ENCODE assay signal across 19 mouse cellular contexts in genomic region chr2:156887017-156887416, GRCm38 (mm10). TPM values are rescaled to one million over a fixed set of nuclear protein-coding genes. Genes with fewer than 3 reads are reported as not detected.
A peak's percentile ranks its signal among the peaks of the same experiment; 100 is the strongest.
DNase-seq lines count a peak whose midpoint lies in the region; ATAC-seq and TF ChIP-seq lines count a peak whose summit lies in the region.
"Had no signal": no experiment of that assay in that cellular context is flagged by ENCODE, and none has a peak within 500 bp of the region (broad histone marks: within the 10 kb centered on the region; RNA-seq: fewer than 3 reads in every experiment).

Sla2 (minus strand) TSS chr2:156887192.

- peak within 1 kb of the TSS; percentile 36 for H3K4me3 ChIP-seq in heart, embryonic 16.5 days (ENCODE audit: low read length)
- no peak within 1 kb of the TSS for H3K4me3 ChIP-seq in heart, embryonic 11.5 days (ENCODE audit: low read depth, low read length)
- peak within 1 kb of the TSS in 2 of 3 experiments; percentile 34 to 36 for H3K4me3 ChIP-seq in CH12.LX (replicated peaks in 1 of 3; ENCODE audit: low read depth in 2 of 3, low read length in 2 of 3, poor library complexity in 1 of 3)
- 0 out of 2 replicates have a peak within 1 kb of the TSS, but pooled peaks have one; percentile 5 for H3K4me3 ChIP-seq in liver, embryonic 13.5 days (replicated peaks)
- H3K4me3 ChIP-seq: embryonic facial prominence, embryonic 13.5 days; midbrain, embryonic 13.5 days; neural tube, embryonic 15.5 days had no signal

- peak within 1 kb of the TSS; percentile 17; the same call in 1 of the 2 replicates for H3K9ac ChIP-seq in heart, embryonic 16.5 days (ENCODE audit: low read length)
- no peak within 1 kb of the TSS for H3K9ac ChIP-seq in heart, embryonic 11.5 days (ENCODE audit: low read depth, low read length)
- no peak within 1 kb of the TSS for H3K9ac ChIP-seq in CH12.LX (ENCODE audit: insufficient read depth, low read depth)
- H3K9ac ChIP-seq in liver, embryonic 13.5 days: peak within 1 kb of the TSS; percentile 26; the same call in 1 of the 2 replicates
- H3K9ac ChIP-seq: forebrain, postnatal 0 days; hindbrain, embryonic 14.5 days; midbrain, embryonic 13.5 days; neural tube, embryonic 15.5 days had no signal

- in situ Hi-C loops in CH12.LX (cut with MboI; ENCODE audit: low pct_ligation_motif_present, low pct_unique_long_range_greater_than_20kb, low sequenced_read_pairs): loop anchor here (5.0 to 25.0 kb wide), 2 partner anchors 35 to 200 kb away; partner anchors contain the start of genes Soga1 and Tldc2

- peak within 1 kb of the TSS; percentile 29; the same call in 1 of the 2 replicates for H3K27ac ChIP-seq in heart, embryonic 16.5 days (ENCODE audit: low read length)
- no peak within 1 kb of the TSS for H3K27ac ChIP-seq in heart, embryonic 11.5 days (ENCODE audit: low read depth, low read length)
- no peak within 1 kb of the TSS for H3K27ac ChIP-seq in CH12.LX (ENCODE audit: insufficient read depth, low read depth)
- H3K27ac ChIP-seq in liver, embryonic 13.5 days: peak within 1 kb of the TSS; percentile 92; the same call in 1 of the 2 replicates
- H3K27ac ChIP-seq: embryonic facial prominence, embryonic 13.5 days; hindbrain, embryonic 14.5 days; midbrain, embryonic 13.5 days; neural tube, embryonic 15.5 days had no signal

- dilution Hi-C loops in CH12.LX (cut with MboI; ENCODE audit: extremely low pct_ligation_motif_present, extremely low pct_unique_long_range_greater_than_20kb, low sequenced_read_pairs): no loop called here

- TF ChIP-seq RAD21 in CH12.LX (IDR thresholded peaks at IDR 0.05; ENCODE audit: low read depth, low read length): no peak

- ATAC-seq in heart, embryonic 16.5 days (replicated peaks; ENCODE audit: extremely low read depth, insufficient read depth, low FRiP score): peak; percentile 62; the same call in 1 of the 2 replicates
- no peak for ATAC-seq in heart, embryonic 11.5 days (replicated peaks; ENCODE audit: insufficient number of reproducible peaks, low FRiP score, low TSS enrichment)
- no peak for ATAC-seq in liver, embryonic 13.5 days (ENCODE audit: low read depth)
- ATAC-seq: forebrain, postnatal 0 days; midbrain, embryonic 13.5 days; Patski had no signal

- TF ChIP-seq EP300 in CH12.LX (IDR thresholded peaks at IDR 0.05; ENCODE audit: low read length): no peak

- TF ChIP-seq POLR2A in CH12.LX (IDR thresholded peaks at IDR 0.05; ENCODE audit: low read depth, low read length): no peak

- no peak for TF ChIP-seq CTCF in CH12.LX (conservative IDR thresholded peaks at IDR 0.05 in 1 of 2, IDR thresholded peaks at IDR 0.05 in 1 of 2; ENCODE audit: low read depth in 2 of 2, low read length in 2 of 2)

- peak; percentile 69 for DNase-seq in CH12.LX (ENCODE audit: extremely low read depth)
- no peak for DNase-seq in liver, embryonic 13.5 days
- peak; percentile 96 for DNase-seq in thymus, postnatal 0 days (ENCODE audit: low spot score)
- DNase-seq in cerebellum, postnatal 10 days: no peak
- DNase-seq in urinary bladder, adult 2 months (ENCODE audit: low spot score): no peak
- DNase-seq in testis, postnatal 10 days (ENCODE audit: low spot score): no peak
- DNase-seq: adrenal gland, postnatal 10 days; cerebellum, adult 11-12 months; forebrain, postnatal 0 days; gastrocnemius, postnatal 36 days; kidney, postnatal 10 days; right cerebral cortex, postnatal 14 days had no signal

- H3K79me2 ChIP-seq in CH12.LX (replicated peaks; ENCODE audit: control insufficient read depth, extremely low read depth, insufficient read depth, poor library complexity, severe bottlenecking): no peaks in the 10 kb centered on the region

- 0 out of 2 replicates have a peak, but pooled peaks cover 2% of the 10 kb centered on the region for H3K4me1 ChIP-seq in heart, embryonic 16.5 days (ENCODE audit: control insufficient read depth, insufficient read depth, low read length)
- peaks cover 5% of the 10 kb centered on the region; the same call in 1 of the 2 replicates for H3K4me1 ChIP-seq in heart, embryonic 11.5 days (ENCODE audit: control insufficient read depth, insufficient read depth, low read length)
- H3K4me1 ChIP-seq in CH12.LX (ENCODE audit: control insufficient read depth in 1 of 2, insufficient read depth in 2 of 2): peaks cover 6 to 45% of the 10 kb centered on the region in 2 experiments
- peaks cover 54% of the 10 kb centered on the region for H3K4me1 ChIP-seq in liver, embryonic 13.5 days (replicated peaks)
- H3K4me1 ChIP-seq: embryonic facial prominence, embryonic 13.5 days had no signal

- H3K4me2 ChIP-seq in heart, embryonic 16.5 days (ENCODE audit: low read depth, low read length): no peak within 1 kb of the TSS
- no peak within 1 kb of the TSS for H3K4me2 ChIP-seq in heart, embryonic 11.5 days
- 0 out of 2 replicates have a peak within 1 kb of the TSS, but pooled peaks have one; percentile 11 for H3K4me2 ChIP-seq in CH12.LX (ENCODE audit: insufficient read depth, low read depth, poor library complexity, severe bottlenecking)
- H3K4me2 ChIP-seq in liver, embryonic 13.5 days: peak within 1 kb of the TSS; percentile 3; the same call in 1 of the 2 replicates
- H3K4me2 ChIP-seq: embryonic facial prominence, embryonic 13.5 days; hindbrain, embryonic 14.5 days; midbrain, embryonic 13.5 days; neural tube, embryonic 15.5 days had no signal

- no peaks in the 10 kb centered on the region for H3K36me3 ChIP-seq in heart, embryonic 16.5 days (ENCODE audit: control insufficient read depth, insufficient read depth)
- H3K36me3 ChIP-seq in heart, embryonic 11.5 days (ENCODE audit: control insufficient read depth, insufficient read depth, low read length): no peaks in the 10 kb centered on the region
- no peaks in the 10 kb centered on the region for H3K36me3 ChIP-seq in CH12.LX (replicated peaks in 1 of 2; ENCODE audit: control insufficient read depth in 1 of 2, insufficient read depth in 1 of 2, low read length in 1 of 2)
- H3K36me3 ChIP-seq in liver, embryonic 13.5 days: no peaks in the 10 kb centered on the region
- H3K36me3 ChIP-seq: embryonic facial prominence, embryonic 13.5 days; midbrain, embryonic 13.5 days; neural tube, embryonic 15.5 days had no signal

- no peaks in the 10 kb centered on the region for H3K9me3 ChIP-seq in heart, embryonic 16.5 days (replicated peaks; ENCODE audit: control insufficient read depth, low read length)
- no peaks in the 10 kb centered on the region for H3K9me3 ChIP-seq in heart, embryonic 11.5 days (replicated peaks; ENCODE audit: control insufficient read depth, low read length)
- no peaks in the 10 kb centered on the region for H3K9me3 ChIP-seq in CH12.LX (replicated peaks; ENCODE audit: low read length)
- H3K9me3 ChIP-seq in liver, embryonic 13.5 days (replicated peaks): no peaks in the 10 kb centered on the region
- H3K9me3 ChIP-seq: embryonic facial prominence, embryonic 13.5 days; midbrain, embryonic 13.5 days; neural tube, embryonic 15.5 days had no signal

- WGBS in heart, embryonic 16.5 days: 59% methylated on average over 6 of the region's 6 CpGs
- WGBS in heart, embryonic 11.5 days (ENCODE audit: insufficient replicate concordance): 55% methylated on average over 6 of the region's 6 CpGs
- WGBS in liver, embryonic 13.5 days (ENCODE audit: insufficient replicate concordance): 25% methylated on average over 6 of the region's 6 CpGs

- no peaks in the 10 kb centered on the region for H3K27me3 ChIP-seq in heart, embryonic 16.5 days (ENCODE audit: control insufficient read depth, insufficient read depth, low read length)
- H3K27me3 ChIP-seq in heart, embryonic 11.5 days (ENCODE audit: control insufficient read depth, insufficient read depth, low read length): peaks cover 1% of the 10 kb centered on the region; the same call in 1 of the 2 replicates
- no peaks in the 10 kb centered on the region for H3K27me3 ChIP-seq in CH12.LX (replicated peaks)
- H3K27me3 ChIP-seq in liver, embryonic 13.5 days: no peaks in the 10 kb centered on the region
- H3K27me3 ChIP-seq: embryonic facial prominence, embryonic 13.5 days; midbrain, embryonic 13.5 days; neural tube, embryonic 15.5 days; Patski had no signal

TF ChIP-seq in CH12.LX, 34 proteins besides CTCF, POLR2A, EP300 and RAD21:
- TF ChIP-seq RCOR1 (conservative IDR thresholded peaks at IDR 0.05; ENCODE audit: low read depth, low read length): no peak
- TF ChIP-seq ZMIZ1 (IDR thresholded peaks at IDR 0.05; ENCODE audit: low read depth, low read length): no peak
- TF ChIP-seq TBP (conservative IDR thresholded peaks at IDR 0.05; ENCODE audit: low read depth, low read length): 0 out of 2 replicates have a peak, but pooled peaks have one; percentile 32
- peak; percentile 46; the same call in 1 of the 2 replicates for TF ChIP-seq TCF12 (IDR thresholded peaks at IDR 0.05; ENCODE audit: low read depth, low read length)
- no peak for TF ChIP-seq CHD1 (IDR thresholded peaks at IDR 0.05; ENCODE audit: low read depth, low read length)

RNA-seq across cellular contexts. Expression of gene Sla2, which starts in this region (rescaled TPM):
- 3.4 and 8.4 TPM in 2 replicates for polyA plus RNA-seq in heart, embryonic 16.5 days (2015; fragmentation: Nextera tagmentation; extraction: Ambion mirVana)
- 1.0 and 1.1 TPM in 2 replicates for polyA plus RNA-seq in heart, embryonic 11.5 days (2014; fragmentation: Nextera tagmentation; extraction: Ambion mirVana)
- 3.2 and 3.8 TPM in 2 replicates for total RNA-seq in CH12.LX (2012; rRNA removed)
- total RNA-seq in CH12.LX (2014; rRNA removed): 0.49 and 1.1 TPM in 2 replicates
- 1.4 and 1.9 TPM in 2 replicates for polyA plus RNA-seq in CH12.LX (2012; ENCODE audit: insufficient read length, low read depth)
- polyA plus RNA-seq in liver, embryonic 13.5 days (2015; fragmentation: Nextera tagmentation; extraction: Ambion mirVana): 3.1 and 3.3 TPM in 2 replicates
- 104 and 115 TPM in 2 replicates for polyA plus RNA-seq in thymus, postnatal 0 days (2015; fragmentation: Nextera tagmentation; extraction: Ambion mirVana)
- 0.28 and 0.31 TPM in 2 replicates for polyA plus RNA-seq in urinary bladder, adult 2 months (2012; rRNA removed)
- total RNA-seq: forebrain, postnatal 0 days had no signal

Comparison
In these comparisons a context has a peak if more than half of its experiments do, and no peak if none do; other contexts are left out.
1. RNA of gene Sla2 (polyA plus RNA-seq): 104 to 115 TPM in thymus, postnatal 0 days; 3.4 to 8.4 TPM in heart, embryonic 16.5 days, 3.1 to 3.3 TPM in liver, embryonic 13.5 days, 1.4 to 1.9 TPM in CH12.LX, 1.0 to 1.1 TPM in heart, embryonic 11.5 days and 0.28 to 0.31 TPM in urinary bladder, adult 2 months; every median in the first group is over 10 times any median in the second.
2. H3K27ac ChIP-seq: peak in heart, embryonic 16.5 days (single experiment) and liver, embryonic 13.5 days (single experiment); none in heart, embryonic 11.5 days (single experiment) and CH12.LX (single experiment).
3. H3K9ac ChIP-seq: peak in heart, embryonic 16.5 days (single experiment) and liver, embryonic 13.5 days (single experiment); none in heart, embryonic 11.5 days (single experiment) and CH12.LX (single experiment).
4. H3K4me2 ChIP-seq: peak in CH12.LX (single experiment) and liver, embryonic 13.5 days (single experiment); none in heart, embryonic 16.5 days (single experiment) and heart, embryonic 11.5 days (single experiment).
5. DNase-seq: peak in CH12.LX (single experiment) and thymus, postnatal 0 days (single experiment); none in liver, embryonic 13.5 days (single experiment), cerebellum, postnatal 10 days (0 of 2), urinary bladder, adult 2 months (single experiment) and testis, postnatal 10 days (single experiment).